Mouse (Mus musculus) hindbrain, embryonic 15.5 days (tissue): ENCODE results near the gene Pomgnt1. TPM values are rescaled to one million over a fixed set of nuclear protein-coding genes. Genes with fewer than 3 reads are reported as not detected.
A peak's percentile ranks its signal among the peaks of the same experiment; 100 is the strongest.

Experiments
- ATAC-seq: fragments of 200-750 bp; cut with Nextera tagmentation; 2 replicates; pipeline ENCODE4 v1.8.0; 2017; ENCODE audit warnings: low read depth, moderate number of reproducible peaks, moderate TSS enrichment; ENCODE audit not compliant: low FRiP score
- H3K27ac ChIP-seq: fragments of 300-500 bp; sonication (generic); replicated peaks from 2 replicates; pipeline ENCODE4 v1.5.1; 2015; ENCODE audit warnings: mild to moderate bottlenecking, inconsistent platforms
- H3K27me3 ChIP-seq: fragments of 300-500 bp; sonication (generic); 2 replicates; pipeline ENCODE4 v1.6.1; 2015; ENCODE audit warnings: control low read depth, inconsistent platforms
- H3K36me3 ChIP-seq: fragments of 300-500 bp; sonication (generic); 2 replicates; pipeline ENCODE4 v1.6.1; 2015; ENCODE audit warnings: control low read depth, inconsistent platforms
- H3K4me1 ChIP-seq: fragments of 300-500 bp; sonication (generic); replicated peaks from 2 replicates; pipeline ENCODE4 v1.6.1; 2015; ENCODE audit warnings: control low read depth, inconsistent platforms
- H3K4me2 ChIP-seq: fragments of 300-500 bp; sonication (generic); 2 replicates; pipeline ENCODE4 v1.6.1; 2015; ENCODE audit warnings: moderate library complexity, mild to moderate bottlenecking, inconsistent platforms
- H3K4me3 ChIP-seq: fragments of 300-500 bp; sonication (generic); 2 replicates; pipeline ENCODE4 v1.5.1; 2015; ENCODE audit warnings: mild to moderate bottlenecking, inconsistent platforms
- H3K9ac ChIP-seq: fragments of 300-500 bp; sonication (generic); 2 replicates; pipeline ENCODE4 v1.6.1; 2015; ENCODE audit warnings: inconsistent platforms
- H3K9me3 ChIP-seq: fragments of 300-500 bp; sonication (generic); 2 replicates; pipeline ENCODE4 v1.6.1; 2016; ENCODE audit warnings: control low read depth, inconsistent platforms
- WGBS: fragments of 180-500 bp; shearing (Covaris S2); methylation state at CpG from one replicate; pipeline ENCODE4 v1.1.7; 2015; 5-methylcytosine and 5-hydroxymethylcytosine counted together
- polyA plus RNA-seq: library from polyadenylated mRNA; unstranded; fragments of >200 nt; fragmentation: Nextera tagmentation; extraction: Ambion mirVana; gene quantifications from 2 replicates; pipeline ENCODE4 v1.2.1, GENCODE M21; 2015

Pomgnt1 gene
- polyA plus RNA-seq, 1 experiment from 2014 or later: 69.5 TPM

GRCm38 (mm10) chr4:116100959-116101358 is 22.7 kb upstream of the Pomgnt1 start:
- H3K4me1 ChIP-seq: no peaks in the 10 kb centered on the region
- no peak overlapping the region for H3K9ac ChIP-seq
- peaks cover 39% of the 10 kb centered on the region for H3K36me3 ChIP-seq
- H3K4me2 ChIP-seq: no peak overlapping the region
- H3K27me3 ChIP-seq: no peaks in the 10 kb centered on the region
- no peak for ATAC-seq
- no peaks in the 10 kb centered on the region for H3K9me3 ChIP-seq
- 86% methylated on average over 7 of the region's 7 CpGs for WGBS
- H3K4me3 ChIP-seq: no peak overlapping the region
- no peak overlapping the region for H3K27ac ChIP-seq

DNA sequence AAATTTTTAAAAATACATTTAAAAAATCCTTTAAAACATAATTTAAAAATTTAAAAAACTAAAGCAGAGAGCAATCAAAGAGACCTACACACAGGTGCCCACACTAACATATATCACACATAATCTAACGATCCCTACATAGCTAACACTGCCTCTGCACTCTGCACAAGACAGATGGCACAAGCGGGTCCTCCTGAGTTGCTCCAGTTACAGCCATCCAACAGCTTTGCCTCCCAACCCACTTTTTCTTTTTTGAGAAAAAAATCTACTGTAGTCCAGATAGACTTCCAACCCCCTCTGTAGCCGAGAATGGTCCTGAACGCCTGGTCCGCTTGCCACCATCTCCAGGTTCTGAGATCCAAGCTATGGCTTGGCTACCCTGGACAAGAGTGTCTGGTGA is 18.4 kb upstream of the Pomgnt1 start:
- Histone ChIP-seq H3K27me3 (no peaks in the 10 kb centered on the region), H3K9me3 (no peaks in the 10 kb centered on the region), H3K9ac (no peak overlapping the region), H3K4me2 (no peak overlapping the region), H3K36me3 (peaks cover 3% of the 10 kb centered on the region; the same call in 1 of the 2 replicates), H3K27ac (no peak overlapping the region), H3K4me1 (no peaks in the 10 kb centered on the region), H3K4me3 (no peak overlapping the region)
- 96% methylated on average over 5 of the region's 5 CpGs for WGBS
- ATAC-seq: no peak

- Histone ChIP-seq H3K27me3 (no peaks in the 10 kb centered on the region), H3K9ac (no peak overlapping the region), H3K36me3 (no peaks in the 10 kb centered on the region), H3K4me2 (no peak overlapping the region), H3K4me1 (no peaks in the 10 kb centered on the region), H3K27ac (no peak overlapping the region), H3K9me3 (no peaks in the 10 kb centered on the region), H3K4me3 (no peak overlapping the region)
- ATAC-seq: no peak
- 98% methylated on average over 6 of the region's 6 CpGs for WGBS
These were observed 12.9 kb upstream of the Pomgnt1 start for GRCm38 (mm10) chr4:116110695-116111094.

- H3K4me3 ChIP-seq: no peak overlapping the region
- no peak for ATAC-seq
- no peak overlapping the region for H3K27ac ChIP-seq
- H3K9ac ChIP-seq: no peak overlapping the region
- H3K4me2 ChIP-seq: no peak overlapping the region
- H3K9me3 ChIP-seq: no peaks in the 10 kb centered on the region
- H3K4me1 ChIP-seq: no peaks in the 10 kb centered on the region
- H3K36me3 ChIP-seq: no peaks in the 10 kb centered on the region
- H3K27me3 ChIP-seq: no peaks in the 10 kb centered on the region
- 51% methylated on average over 2 of the region's 2 CpGs for WGBS
These were observed 12.2 kb upstream of the Pomgnt1 start for GRCm38 (mm10) chr4:116111486-116111885.

GRCm38 (mm10) chr4:116122762-116123161 is 878 bp upstream of the Pomgnt1 start:
- H3K4me2 ChIP-seq: peak overlapping the region; percentile 77
- H3K36me3 ChIP-seq: no peaks in the 10 kb centered on the region
- no peak for ATAC-seq
- H3K4me1 ChIP-seq: peaks cover 19% of the 10 kb centered on the region
- H3K9me3 ChIP-seq: no peaks in the 10 kb centered on the region
- WGBS: 5% methylated on average over 1 of the region's 1 CpGs
- peak overlapping the region; percentile 57 for H3K4me3 ChIP-seq
- H3K27ac ChIP-seq: no peak overlapping the region
- H3K27me3 ChIP-seq: no peaks in the 10 kb centered on the region
- peak overlapping the region; percentile 54; the same call in 1 of the 2 replicates for H3K9ac ChIP-seq

GRCm38 (mm10) chr4:116125803-116126386 is 2.3 kb downstream of the Pomgnt1 start:
- no peaks in the 10 kb centered on the region for H3K9me3 ChIP-seq
- no peak overlapping the region for H3K4me3 ChIP-seq
- no peak overlapping the region for H3K9ac ChIP-seq
- no peak overlapping the region for H3K27ac ChIP-seq
- H3K27me3 ChIP-seq: no peaks in the 10 kb centered on the region
- no peak for ATAC-seq
- 97% methylated on average over 4 of the region's 4 CpGs for WGBS
- H3K36me3 ChIP-seq: no peaks in the 10 kb centered on the region
- peaks cover 19% of the 10 kb centered on the region for H3K4me1 ChIP-seq
- no peak overlapping the region for H3K4me2 ChIP-seq

- no peak overlapping the region for H3K27ac ChIP-seq
- no peak overlapping the region for H3K4me2 ChIP-seq
- no peaks in the 10 kb centered on the region for H3K27me3 ChIP-seq
- no peaks in the 10 kb centered on the region for H3K36me3 ChIP-seq
- no peak for ATAC-seq
- H3K9me3 ChIP-seq: no peaks in the 10 kb centered on the region
- no peak overlapping the region for H3K4me3 ChIP-seq
- WGBS: 48% methylated on average over 6 of the region's 6 CpGs
- H3K4me1 ChIP-seq: peaks cover 16% of the 10 kb centered on the region
- H3K9ac ChIP-seq: no peak overlapping the region
These were observed 4.3 kb downstream of the Pomgnt1 start for GRCm38 (mm10) chr4:116127956-116128355.

DNA sequence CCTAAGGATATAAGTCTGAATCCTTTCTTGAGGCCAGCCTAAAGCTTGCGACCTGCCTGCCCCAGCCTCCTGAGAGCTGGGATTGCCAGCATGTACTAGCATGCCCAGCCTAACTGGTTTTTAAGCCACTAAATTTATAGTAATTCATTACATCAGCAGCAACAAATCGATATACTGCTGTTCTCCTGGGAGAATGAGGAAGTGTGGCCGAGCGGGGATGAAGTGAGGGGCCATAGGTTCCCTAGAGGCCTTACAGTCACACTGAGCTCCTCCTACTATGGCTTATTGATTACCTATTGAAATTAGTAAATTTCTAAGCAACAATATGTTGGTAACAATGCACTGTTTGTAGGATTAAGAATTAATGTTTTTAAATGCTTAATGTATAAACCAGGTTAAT is 9.5 kb downstream of the Pomgnt1 start:
- no peak overlapping the region for H3K27ac ChIP-seq
- 86% methylated on average over 4 of the region's 4 CpGs for WGBS
- H3K9me3 ChIP-seq: no peaks in the 10 kb centered on the region
- H3K9ac ChIP-seq: no peak overlapping the region
- no peak overlapping the region for H3K4me2 ChIP-seq
- H3K27me3 ChIP-seq: no peaks in the 10 kb centered on the region
- H3K36me3 ChIP-seq: no peaks in the 10 kb centered on the region
- no peak for ATAC-seq
- H3K4me3 ChIP-seq: no peak overlapping the region
- H3K4me1 ChIP-seq: no peaks in the 10 kb centered on the region

DNA sequence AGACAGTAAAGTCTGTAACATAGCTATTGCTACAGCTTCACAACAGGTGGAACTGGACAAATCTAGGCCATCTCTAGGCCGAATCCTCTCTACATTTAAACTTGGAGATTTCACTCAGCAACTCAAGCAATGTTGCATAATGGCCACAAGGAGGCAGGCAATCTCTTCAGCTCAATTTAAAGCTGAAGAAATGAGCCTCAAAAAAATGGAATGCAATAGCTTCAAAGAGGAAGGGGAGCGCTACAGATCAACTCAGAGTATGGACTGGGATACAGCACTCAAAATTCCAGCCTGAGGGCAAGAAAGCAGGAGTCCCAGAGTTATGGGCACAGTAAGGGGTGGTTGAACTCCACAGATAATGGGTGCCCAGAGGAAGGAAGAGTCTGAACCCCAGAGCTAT is 11.3 kb downstream of the Pomgnt1 start:
- peak; percentile 66; the same call in 1 of the 2 replicates for ATAC-seq

GRCm38 (mm10) chr4:116137421-116137996 is 13.9 kb downstream of the Pomgnt1 start:
- Histone ChIP-seq H3K27ac (no peak overlapping the region), H3K9ac (no peak overlapping the region), H3K9me3 (no peaks in the 10 kb centered on the region), H3K4me3 (no peak overlapping the region), H3K27me3 (no peaks in the 10 kb centered on the region), H3K36me3 (no peaks in the 10 kb centered on the region), H3K4me2 (no peak overlapping the region), H3K4me1 (no peaks in the 10 kb centered on the region)
- no peak for ATAC-seq
- 50% methylated on average over 13 of the region's 13 CpGs for WGBS

More for the DNA sequence above, 11.3 kb downstream of the Pomgnt1 start:
- H3K27me3 ChIP-seq: no peaks in the 10 kb centered on the region
- WGBS: 27% methylated on average over 2 of the region's 2 CpGs
- no peaks in the 10 kb centered on the region for H3K9me3 ChIP-seq
- no peaks in the 10 kb centered on the region for H3K36me3 ChIP-seq
- H3K4me3 ChIP-seq: no peak overlapping the region
- no peak overlapping the region for H3K4me2 ChIP-seq
- H3K9ac ChIP-seq: no peak overlapping the region
- H3K4me1 ChIP-seq: no peaks in the 10 kb centered on the region
- no peak overlapping the region for H3K27ac ChIP-seq

- H3K4me3 ChIP-seq: no peak overlapping the region
- peaks cover 22% of the 10 kb centered on the region for H3K4me1 ChIP-seq
- H3K27ac ChIP-seq: no peak overlapping the region
- H3K36me3 ChIP-seq: no peaks in the 10 kb centered on the region
- no peak overlapping the region for H3K4me2 ChIP-seq
- no peak overlapping the region for H3K9ac ChIP-seq
- H3K27me3 ChIP-seq: peaks cover 7% of the 10 kb centered on the region
- 83% methylated on average over 7 of the region's 7 CpGs for WGBS
- no peak for ATAC-seq
- no peaks in the 10 kb centered on the region for H3K9me3 ChIP-seq
These were observed 17.3 kb downstream of the Pomgnt1 start for GRCm38 (mm10) chr4:116140801-116141574.

DNA sequence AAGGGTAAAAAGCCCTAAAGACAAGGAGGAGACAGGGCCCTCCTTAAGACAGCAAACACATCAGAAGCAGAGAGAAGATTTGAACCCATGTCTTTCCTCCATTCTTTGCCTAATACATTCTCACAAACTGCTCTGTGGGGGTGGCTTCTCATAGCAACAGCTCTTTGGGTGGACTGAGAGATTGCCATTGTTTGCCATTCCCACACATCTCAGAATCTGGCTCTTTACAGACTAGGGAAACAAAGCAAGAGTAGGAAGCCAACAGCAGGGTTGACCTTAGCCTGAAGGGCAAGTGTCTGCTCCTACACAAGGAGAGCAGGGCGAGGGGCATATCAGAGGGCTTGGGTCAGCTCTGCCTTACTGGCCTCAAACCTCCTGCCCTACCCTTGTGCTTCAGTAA is 18.1 kb downstream of the Pomgnt1 start:
- H3K27ac ChIP-seq: no peak overlapping the region

More for the DNA sequence above, 18.1 kb downstream of the Pomgnt1 start:
- Histone ChIP-seq H3K4me1 (peaks cover 22% of the 10 kb centered on the region), H3K4me2 (no peak overlapping the region), H3K4me3 (no peak overlapping the region), H3K9me3 (no peaks in the 10 kb centered on the region), H3K36me3 (no peaks in the 10 kb centered on the region), H3K9ac (no peak overlapping the region), H3K27me3 (peaks cover 7% of the 10 kb centered on the region)
- 58% methylated on average over 1 of the region's 1 CpGs for WGBS
- no peak for ATAC-seq
